Mouse (Mus musculus): ENCODE data around the gene Sned1. TPM values are rescaled to one million over a fixed set of nuclear protein-coding genes. Genes with fewer than 3 reads are reported as not detected.

The Sned1 gene
- polyA plus RNA-seq, 1 experiment from 2014 or later = 5.1 TPM

DNA sequence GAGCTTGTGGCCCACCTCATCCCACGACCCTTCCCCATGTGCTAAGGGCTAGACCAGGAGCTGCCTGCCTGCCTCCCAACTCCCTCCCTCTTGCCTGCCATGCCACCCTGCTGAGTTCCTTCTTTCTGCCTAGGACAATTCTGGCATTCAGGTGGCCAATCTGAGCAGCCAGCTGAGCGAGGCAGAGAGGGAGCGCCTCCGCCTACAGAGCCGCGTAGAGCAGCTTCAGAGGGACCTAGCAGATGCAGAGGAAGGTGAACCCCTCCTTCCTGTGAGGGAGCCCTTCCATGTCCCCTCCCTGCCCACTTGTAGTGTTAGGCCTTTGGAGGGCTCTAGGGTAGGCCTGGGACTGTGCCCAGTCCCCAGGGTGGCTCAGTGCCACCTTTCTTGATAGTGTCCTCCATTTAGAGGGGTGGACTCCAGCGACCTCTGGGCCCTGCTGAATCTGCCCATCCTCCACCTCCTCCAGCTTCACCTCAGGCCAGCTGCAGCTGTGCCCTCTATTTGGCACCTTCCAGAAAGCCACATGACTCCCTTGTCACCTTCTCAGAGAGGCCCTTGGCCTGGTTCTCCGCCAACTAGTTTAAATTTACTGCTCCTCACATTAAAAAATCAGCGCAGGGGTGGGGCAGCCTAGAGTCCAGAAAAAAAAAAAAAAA, 18.7 kb upstream of the Sned1 start:
- Histone ChIP-seq H3K4me3 (replicated peaks; ENCODE audit: low read depth, low read length) (no peak overlapping the region), H3K4me2 (ENCODE audit: low read length) (no peak overlapping the region), H3K9me3 (replicated peaks; ENCODE audit: low read length) (no peaks in the 10 kb centered on the region), H3K27ac (no peak overlapping the region), H3K9ac (ENCODE audit: low read depth, low read length) (no peak overlapping the region), H3K36me3 (ENCODE audit: insufficient read depth, low read length) (no peaks in the 10 kb centered on the region), H3K27me3 (ENCODE audit: insufficient read depth, low read length) (no peaks in the 10 kb centered on the region), H3K4me1 (replicated peaks; ENCODE audit: insufficient read depth, low read length) (0 out of 2 replicates have a peak, but pooled peaks cover 4% of the 10 kb centered on the region)
- 71% methylated on average over 9 of the region's 9 CpGs for WGBS
- TF ChIP-seq CTCF (IDR thresholded peaks at IDR 0.05; ENCODE audit: low read depth) = no peak
- ATAC-seq (replicated peaks; ENCODE audit: low FRiP score, low read depth) = no peak
- DNase-seq (ENCODE audit: low spot score) = no peak

GRCm38 (mm10) chr1:93217530-93217929, 18.1 kb upstream of the Sned1 start:
- no peak overlapping the region for H3K27ac ChIP-seq
- ATAC-seq (replicated peaks; ENCODE audit: low FRiP score, low read depth) = no peak
- 48% methylated on average over 7 of the region's 7 CpGs for WGBS

DNA sequence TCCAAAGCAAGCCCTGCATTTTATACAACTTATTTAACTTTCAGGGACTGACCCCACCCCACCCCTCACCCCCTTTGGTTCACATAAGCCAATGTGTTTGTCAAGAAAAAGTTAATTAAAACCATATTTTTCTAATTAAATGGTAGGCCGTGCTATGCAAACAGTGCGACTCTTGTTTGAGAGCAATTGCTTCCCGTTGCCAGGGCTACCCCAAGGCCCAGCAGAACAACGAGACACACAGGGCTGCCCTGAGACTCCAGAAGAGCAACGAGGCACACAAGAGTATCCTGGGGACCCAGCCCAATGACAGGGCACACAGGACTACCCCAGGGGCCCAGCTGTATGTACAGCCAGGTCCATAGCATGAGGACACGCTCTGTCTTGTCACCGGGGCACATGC, 14.9 kb upstream of the Sned1 start:
- Histone ChIP-seq H3K9me3 (replicated peaks; ENCODE audit: low read length) (no peaks in the 10 kb centered on the region), H3K4me1 (replicated peaks; ENCODE audit: insufficient read depth, low read length) (peaks cover 9% of the 10 kb centered on the region), H3K36me3 (ENCODE audit: insufficient read depth, low read length) (no peaks in the 10 kb centered on the region), H3K9ac (ENCODE audit: low read depth, low read length) (no peak overlapping the region), H3K27me3 (ENCODE audit: insufficient read depth, low read length) (no peaks in the 10 kb centered on the region), H3K4me2 (ENCODE audit: low read length) (no peak overlapping the region), H3K4me3 (replicated peaks; ENCODE audit: low read depth, low read length) (no peak overlapping the region), H3K27ac (no peak overlapping the region)
- no peak for DNase-seq (ENCODE audit: low spot score)
- no peak for ATAC-seq (replicated peaks; ENCODE audit: low FRiP score, low read depth)
- TF ChIP-seq CTCF (IDR thresholded peaks at IDR 0.05; ENCODE audit: low read depth) = no peak
- WGBS = 76% methylated on average over 7 of the region's 7 CpGs

More at GRCm38 (mm10) chr1:93217530-93217929, 18.1 kb upstream of the Sned1 start:
- no peaks in the 10 kb centered on the region for H3K4me1 ChIP-seq (replicated peaks; ENCODE audit: insufficient read depth, low read length)
- H3K9me3 ChIP-seq (replicated peaks; ENCODE audit: low read length) = no peaks in the 10 kb centered on the region
- no peaks in the 10 kb centered on the region for H3K27me3 ChIP-seq (ENCODE audit: insufficient read depth, low read length)
- no peaks in the 10 kb centered on the region for H3K36me3 ChIP-seq (ENCODE audit: insufficient read depth, low read length)
- H3K4me2 ChIP-seq (ENCODE audit: low read length) = no peak overlapping the region
- no peak overlapping the region for H3K4me3 ChIP-seq (replicated peaks; ENCODE audit: low read depth, low read length)
- no peak for DNase-seq (ENCODE audit: low spot score)
- TF ChIP-seq CTCF (IDR thresholded peaks at IDR 0.05; ENCODE audit: low read depth) = no peak
- no peak overlapping the region for H3K9ac ChIP-seq (ENCODE audit: low read depth, low read length)

DNA sequence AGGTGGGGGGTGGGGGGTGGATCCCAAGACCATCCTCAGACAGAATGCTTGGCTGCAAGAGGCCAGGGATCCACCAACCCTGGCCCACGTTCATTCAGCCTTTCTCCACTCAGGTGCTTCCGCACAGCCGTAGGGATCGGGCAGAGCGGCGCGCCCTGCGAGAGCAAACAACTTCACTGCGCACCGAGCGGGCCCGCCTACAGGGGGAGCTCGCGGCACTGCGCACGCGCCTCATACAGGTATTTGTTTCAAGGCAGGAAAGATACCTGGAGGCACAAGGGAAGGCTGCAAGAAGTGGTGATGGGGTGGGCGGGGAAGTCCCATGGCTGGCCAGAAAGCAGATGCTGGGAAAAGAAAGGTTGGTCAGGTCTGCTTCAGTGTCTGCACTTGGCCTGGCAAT, 11.7 kb upstream of the Sned1 start:
- Histone ChIP-seq H3K9ac (ENCODE audit: low read depth, low read length) (no peak overlapping the region), H3K4me1 (replicated peaks; ENCODE audit: insufficient read depth, low read length) (peaks cover 19% of the 10 kb centered on the region), H3K27me3 (ENCODE audit: insufficient read depth, low read length) (no peaks in the 10 kb centered on the region), H3K4me3 (replicated peaks; ENCODE audit: low read depth, low read length) (no peak overlapping the region), H3K9me3 (replicated peaks; ENCODE audit: low read length) (no peaks in the 10 kb centered on the region), H3K36me3 (ENCODE audit: insufficient read depth, low read length) (no peaks in the 10 kb centered on the region), H3K27ac (no peak overlapping the region), H3K4me2 (ENCODE audit: low read length) (no peak overlapping the region)
- no peak for DNase-seq (ENCODE audit: low spot score)
- no peak for ATAC-seq (replicated peaks; ENCODE audit: low FRiP score, low read depth)
- WGBS = 17% methylated on average over 18 of the region's 18 CpGs
- peak; percentile 75 for TF ChIP-seq CTCF (IDR thresholded peaks at IDR 0.05; ENCODE audit: low read depth)

DNA sequence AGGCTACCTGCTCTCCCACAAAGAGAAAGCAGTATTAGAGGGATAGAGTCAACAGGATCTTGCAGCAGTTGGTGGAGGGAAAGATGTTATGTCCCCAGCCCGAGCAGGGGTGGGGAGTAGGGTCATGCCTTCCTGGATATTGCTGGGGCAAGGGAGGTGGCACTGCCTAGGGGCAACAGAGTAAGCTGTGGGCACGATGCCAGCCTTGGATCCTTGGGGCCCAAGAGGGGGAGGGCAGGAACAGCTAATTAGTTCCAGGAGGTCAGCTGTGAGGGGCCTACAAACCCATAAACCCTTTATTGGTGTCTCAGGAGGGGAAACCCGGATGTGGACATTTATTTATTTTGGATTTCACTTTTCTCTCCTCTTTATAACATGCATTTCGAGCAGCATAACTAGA, 10.4 kb upstream of the Sned1 start:
- no peaks in the 10 kb centered on the region for H3K36me3 ChIP-seq (ENCODE audit: insufficient read depth, low read length)
- 11% methylated on average over 4 of the region's 4 CpGs for WGBS
- ATAC-seq (replicated peaks; ENCODE audit: low FRiP score, low read depth) (no peak), DNase-seq (ENCODE audit: low spot score) (peak; percentile 49)
- no peak overlapping the region for H3K9ac ChIP-seq (ENCODE audit: low read depth, low read length)
- TF ChIP-seq CTCF (IDR thresholded peaks at IDR 0.05; ENCODE audit: low read depth) = no peak
- H3K4me1 ChIP-seq (replicated peaks; ENCODE audit: insufficient read depth, low read length) = peaks cover 19% of the 10 kb centered on the region
- H3K27me3 ChIP-seq (ENCODE audit: insufficient read depth, low read length) = no peaks in the 10 kb centered on the region
- no peaks in the 10 kb centered on the region for H3K9me3 ChIP-seq (replicated peaks; ENCODE audit: low read length)
- no peak overlapping the region for H3K4me3 ChIP-seq (replicated peaks; ENCODE audit: low read depth, low read length)
- peak overlapping the region; percentile 9; the same call in 1 of the 2 replicates for H3K27ac ChIP-seq
- no peak overlapping the region for H3K4me2 ChIP-seq (ENCODE audit: low read length)

- 66% methylated on average over 5 of the region's 5 CpGs for WGBS
- Histone ChIP-seq H3K4me2 (ENCODE audit: low read length) (no peak overlapping the region), H3K27ac (0 out of 2 replicates have a peak overlapping the region, but pooled peaks have one; percentile 9), H3K9me3 (replicated peaks; ENCODE audit: low read length) (no peaks in the 10 kb centered on the region), H3K4me1 (replicated peaks; ENCODE audit: insufficient read depth, low read length) (peaks cover 19% of the 10 kb centered on the region), H3K36me3 (ENCODE audit: insufficient read depth, low read length) (no peaks in the 10 kb centered on the region), H3K9ac (ENCODE audit: low read depth, low read length) (no peak overlapping the region), H3K4me3 (replicated peaks; ENCODE audit: low read depth, low read length) (no peak overlapping the region), H3K27me3 (ENCODE audit: insufficient read depth, low read length) (no peaks in the 10 kb centered on the region)
- DNase-seq (ENCODE audit: low spot score) (no peak), ATAC-seq (replicated peaks; ENCODE audit: low FRiP score, low read depth) (no peak)
- no peak for TF ChIP-seq CTCF (IDR thresholded peaks at IDR 0.05; ENCODE audit: low read depth)
Measured at GRCm38 (mm10) chr1:93225731-93226520, 9.7 kb upstream of the Sned1 start.

Measured in kidney, postnatal 0 days (tissue).